Mouse (Mus musculus): ENCODE results near the gene Ell2.

DNA sequence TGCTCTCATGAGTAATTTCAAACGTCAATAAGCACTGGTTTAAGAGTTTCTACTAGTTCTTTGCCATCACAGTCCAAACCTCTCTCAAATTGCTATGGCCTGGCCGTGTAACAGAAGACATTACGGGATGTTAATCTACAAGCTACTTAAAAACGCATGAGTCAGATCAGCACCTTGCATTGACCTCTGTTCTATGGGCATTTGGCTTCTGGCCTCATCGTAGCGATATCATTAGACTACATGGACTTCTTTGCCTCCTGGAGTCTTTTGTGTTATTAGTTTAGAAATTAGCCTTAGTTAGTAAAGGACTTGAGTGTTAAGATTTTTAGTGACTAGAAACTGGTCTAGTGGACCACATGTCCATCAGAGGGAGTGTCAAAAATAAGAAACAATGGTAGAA is 7.8 kb downstream of the Ell2 start:
- no peak for TF ChIP-seq POLR2A (IDR thresholded peaks at IDR 0.05; ENCODE audit: control insufficient read depth, low read depth, low read length)
- TF ChIP-seq CTCF (IDR thresholded peaks at IDR 0.05; ENCODE audit: control insufficient read depth, insufficient read depth, insufficient replicate concordance, low read depth, low read length): no peak
